Mouse (Mus musculus) thymus, adult 2 months (tissue): ENCODE measurements at regions not wholly inside any gene's neighbourhood (a gene's known extent, or its start where the extent isn't known, plus 50 kb on each side); places are given as distances from the start of the nearest gene placed in this dataset.

ENCODE experiments used
- CTCF ChIP-seq: fragments of 200-500 bp; IDR thresholded peaks from 2 replicates; pipeline ENCODE4 v1.5.1; 2012; ENCODE audit warnings: mild to moderate bottlenecking, control low read depth, low read length, moderate library complexity, borderline replicate concordance; ENCODE audit not compliant: control insufficient read depth, poor library complexity, insufficient read depth; ENCODE audit errors: extremely low read depth
- POLR2A ChIP-seq: fragments of 200-500 bp; IDR thresholded peaks from 2 replicates; pipeline ENCODE4 v1.6.1; 2012; ENCODE audit warnings: mild to moderate bottlenecking, low read length, control low read depth, moderate library complexity; ENCODE audit not compliant: control insufficient read depth, poor library complexity, insufficient read depth; ENCODE audit errors: extremely low read depth

GRCm38 (mm10) chr11:112850532-112851272 lies 68.7 kb downstream of the Sox9 start:
- TF ChIP-seq POLR2A (no peak), CTCF (no peak)
